ENCODE assay signal across 29 mouse cellular contexts in genomic region chr3:103066927-103067326, GRCm38 (mm10). TPM values are rescaled to one million over a fixed set of nuclear protein-coding genes. Genes with fewer than 3 reads are reported as not detected.
"Had no signal": no experiment of that assay in that cellular context is flagged by ENCODE, and none has a peak within 500 bp of the region (broad histone marks: within the 10 kb centered on the region; RNA-seq: fewer than 3 reads in every experiment).

No protein-coding gene starts in this region.

- ATAC-seq: hindbrain, postnatal 0 days; intestine, embryonic 15.5 days; intestine, postnatal 0 days had no signal

- H3K4me2 ChIP-seq: heart, embryonic 12.5 days; hindbrain, embryonic 13.5 days; hindbrain, embryonic 15.5 days; intestine, embryonic 15.5 days; limb, embryonic 13.5 days; limb, embryonic 15.5 days; liver, embryonic 13.5 days had no signal

- H3K27me3 ChIP-seq: heart, embryonic 12.5 days; hindbrain, embryonic 13.5 days; hindbrain, embryonic 15.5 days; intestine, embryonic 15.5 days; limb, embryonic 13.5 days; limb, embryonic 15.5 days; liver, embryonic 13.5 days had no signal

- DNase-seq: gastrocnemius, postnatal 14 days; gastrocnemius, postnatal 36 days; heart, adult 2 months; heart, postnatal 10 days; kidney, adult 18-20 months; kidney, adult 8-10 months; kidney, postnatal 10 days; kidney, postnatal 25 days; kidney, postnatal 4 days; liver, embryonic 13.5 days had no signal

- H3K4me1 ChIP-seq: heart, embryonic 12.5 days; hindbrain, embryonic 13.5 days; hindbrain, embryonic 15.5 days; intestine, embryonic 15.5 days; limb, embryonic 13.5 days; limb, embryonic 15.5 days; liver, embryonic 13.5 days had no signal

- H3K4me3 ChIP-seq: heart, adult 2 months; heart, embryonic 12.5 days; hindbrain, embryonic 13.5 days; hindbrain, embryonic 15.5 days; intestine, embryonic 15.5 days; layer of hippocampus, adult 2 months; left cerebral cortex, adult 2 months; limb, embryonic 13.5 days; limb, embryonic 15.5 days; liver, embryonic 13.5 days had no signal

- H3K27ac ChIP-seq: heart, adult 2 months; hindbrain, embryonic 13.5 days; hindbrain, embryonic 15.5 days; hindbrain, postnatal 0 days; intestine, embryonic 15.5 days; layer of hippocampus, adult 2 months; left cerebral cortex, adult 2 months; limb, embryonic 13.5 days; limb, embryonic 15.5 days; liver, embryonic 13.5 days had no signal

- H3K9ac ChIP-seq: heart, embryonic 12.5 days; hindbrain, embryonic 13.5 days; hindbrain, embryonic 15.5 days; intestine, embryonic 15.5 days; limb, embryonic 13.5 days; limb, embryonic 15.5 days; liver, embryonic 13.5 days had no signal

- H3K9me3 ChIP-seq: heart, embryonic 12.5 days; hindbrain, embryonic 13.5 days; hindbrain, embryonic 15.5 days; intestine, embryonic 15.5 days; limb, embryonic 13.5 days; limb, embryonic 15.5 days; liver, embryonic 13.5 days had no signal

RNA-seq across cellular contexts. Expression of gene Ampd1, which starts 6.9 kb away (rescaled TPM):
- total RNA-seq: heart, adult 2 months; heart, postnatal 10 days; heart, postnatal 25 days; hematopoietic stem cell, adult 5-6 weeks; layer of hippocampus, adult 2 months; layer of hippocampus, postnatal 10 days; layer of hippocampus, postnatal 25 days; left cerebral cortex, adult 2 months; left cerebral cortex, postnatal 14 days; left cerebral cortex, postnatal 36 days had no signal
- polyA plus RNA-seq: heart, embryonic 12.5 days; hindbrain, embryonic 13.5 days; hindbrain, embryonic 15.5 days; hindbrain, postnatal 0 days; intestine, postnatal 0 days; kidney, embryonic 14.5 days; limb, embryonic 11.5 days; liver, adult 2 months had no signal
